Mouse (Mus musculus) kidney, embryonic 14.5 days (tissue): Measurements from ENCODE around the gene Morc3. TPM values are rescaled to one million over a fixed set of nuclear protein-coding genes. Genes with fewer than 3 reads are reported as not detected.

Experiments
- ATAC-seq: fragments of 200-750 bp; cut with Nextera tagmentation; 2 replicates; pipeline ENCODE4 v1.8.0; 2017; ENCODE audit warnings: moderate number of reproducible peaks, mild to moderate bottlenecking, moderate TSS enrichment, moderate library complexity; ENCODE audit not compliant: low FRiP score, low TSS enrichment
- H3K27ac ChIP-seq: fragments of 300-500 bp; sonication (generic); 2 replicates; pipeline ENCODE4 v1.5.1; 2014; ENCODE audit warnings: low read depth, mild to moderate bottlenecking, low read length, moderate library complexity, mixed read lengths
- H3K27me3 ChIP-seq: fragments of 300-500 bp; sonication (generic); 2 replicates; pipeline ENCODE4 v1.6.1; 2014; ENCODE audit warnings: mild to moderate bottlenecking, low read length; ENCODE audit not compliant: control insufficient read depth, insufficient read depth
- H3K36me3 ChIP-seq: fragments of 300-500 bp; sonication (generic); 2 replicates; pipeline ENCODE4 v1.6.1; 2014; ENCODE audit warnings: low read length, mixed read lengths; ENCODE audit not compliant: control insufficient read depth, insufficient read depth
- H3K4me1 ChIP-seq: fragments of 300-500 bp; sonication (generic); 2 replicates; pipeline ENCODE4 v1.6.1; 2014; ENCODE audit warnings: low read length, mixed read lengths; ENCODE audit not compliant: control insufficient read depth, insufficient read depth
- H3K4me2 ChIP-seq: fragments of 300-500 bp; sonication (generic); replicated peaks from 2 replicates; pipeline ENCODE4 v1.6.1; 2014; ENCODE audit warnings: low read depth, mild to moderate bottlenecking, low read length
- H3K4me3 ChIP-seq: fragments of 300-500 bp; sonication (generic); 2 replicates; pipeline ENCODE4 v1.5.1; 2014; ENCODE audit warnings: mild to moderate bottlenecking, low read length
- H3K9ac ChIP-seq: fragments of 300-500 bp; sonication (generic); 2 replicates; pipeline ENCODE4 v1.6.1; 2014; ENCODE audit warnings: low read depth, mild to moderate bottlenecking, low read length, moderate library complexity
- H3K9me3 ChIP-seq: fragments of 300-500 bp; sonication (generic); 2 replicates; pipeline ENCODE4 v1.6.1; 2016; ENCODE audit warnings: low read length; ENCODE audit not compliant: control insufficient read depth
- WGBS: fragments of 180-500 bp; shearing (Covaris S2); extraction: QIAGEN DNeasy Blood & Tissue Kit; methylation state at CpG from one replicate; pipeline ENCODE4 v1.1.7; 2014; 5-methylcytosine and 5-hydroxymethylcytosine counted together
- polyA plus RNA-seq: library from polyadenylated mRNA; unstranded; fragments of >200 nt; fragmentation: Nextera tagmentation; extraction: Ambion mirVana; gene quantifications from 2 replicates; pipeline ENCODE4 v1.2.1, GENCODE M21; 2014

Morc3 gene
- polyA plus RNA-seq, 1 experiment from 2014 or later = 42.7 TPM

DNA sequence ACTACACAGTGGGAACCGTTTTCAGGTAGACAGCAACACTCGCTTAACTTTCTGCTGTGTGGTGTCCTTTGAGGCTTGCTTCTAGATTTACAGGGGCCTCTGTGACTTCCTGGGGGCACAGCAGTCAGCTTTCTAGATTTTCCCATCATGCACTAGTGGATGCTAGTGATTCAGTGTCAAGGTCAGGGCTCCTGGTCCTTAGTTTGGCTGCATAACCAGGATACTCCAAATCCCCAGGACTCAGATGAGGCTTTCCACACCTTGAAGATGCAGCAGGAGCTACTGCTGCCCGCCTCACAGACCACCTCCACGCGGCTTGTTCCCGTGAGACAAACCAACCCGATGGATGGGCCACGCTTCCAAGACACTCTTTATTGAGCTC, 86.7 kb downstream of the Morc3 start:
- no peak overlapping the region for H3K9ac ChIP-seq
- WGBS = 71% methylated on average over 8 of the region's 8 CpGs
- no peaks in the 10 kb centered on the region for H3K36me3 ChIP-seq
- H3K4me1 ChIP-seq = no peaks in the 10 kb centered on the region
- H3K4me2 ChIP-seq = no peak overlapping the region
- no peaks in the 10 kb centered on the region for H3K9me3 ChIP-seq
- no peaks in the 10 kb centered on the region for H3K27me3 ChIP-seq
- ATAC-seq = no peak
- no peak overlapping the region for H3K4me3 ChIP-seq
- H3K27ac ChIP-seq = no peak overlapping the region

- WGBS = 79% methylated on average over 20 of the region's 20 CpGs
- H3K27ac ChIP-seq = no peak overlapping the region
- H3K36me3 ChIP-seq = no peaks in the 10 kb centered on the region
- H3K27me3 ChIP-seq = no peaks in the 10 kb centered on the region
- H3K9me3 ChIP-seq = no peaks in the 10 kb centered on the region
- H3K4me3 ChIP-seq = no peak overlapping the region
- H3K4me2 ChIP-seq = no peak overlapping the region
- no peak overlapping the region for H3K9ac ChIP-seq
- no peak for ATAC-seq
- H3K4me1 ChIP-seq = no peaks in the 10 kb centered on the region
Measured at GRCm38 (mm10) chr16:93919189-93919588, 87.3 kb downstream of the Morc3 start.

DNA sequence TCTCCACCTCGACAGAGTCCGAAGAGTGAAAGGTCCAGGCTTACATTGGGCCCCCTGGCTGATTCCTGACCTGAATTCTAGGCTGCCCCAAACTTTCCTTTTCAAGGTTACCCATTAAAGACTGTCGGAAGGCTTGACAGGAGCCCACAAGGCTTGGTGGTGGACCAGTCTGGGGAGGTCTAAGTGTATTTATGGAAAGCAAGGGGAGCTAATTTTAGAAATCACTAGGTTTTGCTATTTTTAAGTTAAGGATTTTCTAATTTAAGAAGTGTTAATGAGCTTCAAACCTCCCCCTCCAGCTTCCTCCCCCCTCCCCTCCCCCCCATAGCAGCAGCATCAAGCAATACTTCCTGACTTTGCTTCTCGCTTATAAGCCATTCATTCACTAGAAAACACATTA, 88.8 kb downstream of the Morc3 start:
- 71% methylated on average over 4 of the region's 4 CpGs for WGBS
- Histone ChIP-seq H3K27me3 (no peaks in the 10 kb centered on the region), H3K27ac (no peak overlapping the region), H3K4me1 (no peaks in the 10 kb centered on the region), H3K4me3 (no peak overlapping the region), H3K9me3 (no peaks in the 10 kb centered on the region), H3K4me2 (no peak overlapping the region), H3K36me3 (no peaks in the 10 kb centered on the region), H3K9ac (no peak overlapping the region)
- no peak for ATAC-seq

- H3K9me3 ChIP-seq = no peaks in the 10 kb centered on the region
- 76% methylated on average over 5 of the region's 5 CpGs for WGBS
- no peak overlapping the region for H3K9ac ChIP-seq
- H3K4me1 ChIP-seq = no peaks in the 10 kb centered on the region
- H3K27ac ChIP-seq = no peak overlapping the region
- no peaks in the 10 kb centered on the region for H3K36me3 ChIP-seq
- ATAC-seq = no peak
- no peaks in the 10 kb centered on the region for H3K27me3 ChIP-seq
- H3K4me2 ChIP-seq = no peak overlapping the region
- H3K4me3 ChIP-seq = no peak overlapping the region
Measured at GRCm38 (mm10) chr16:93922835-93923389, 91.0 kb downstream of the Morc3 start.

DNA sequence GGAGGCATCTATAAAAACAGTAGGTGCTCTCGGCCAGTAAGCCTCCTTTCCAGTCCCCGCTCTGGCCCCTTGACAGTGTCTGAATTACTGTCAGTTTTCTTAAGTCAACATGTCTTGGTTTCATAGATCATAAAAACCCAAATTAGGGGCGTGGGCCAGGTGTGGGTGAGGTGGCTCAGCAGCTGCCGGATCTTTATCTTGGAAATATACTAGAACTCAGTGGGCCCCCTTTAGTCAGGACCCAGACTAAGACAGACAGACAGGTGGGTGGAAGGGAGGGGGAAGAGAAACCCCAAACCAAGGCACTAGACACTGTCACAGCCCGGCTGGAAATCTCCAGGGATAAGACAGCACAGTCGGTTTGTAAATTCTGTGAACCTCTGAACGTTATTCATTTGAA, 91.9 kb downstream of the Morc3 start:
- Histone ChIP-seq H3K4me2 (no peak overlapping the region), H3K9me3 (no peaks in the 10 kb centered on the region), H3K4me3 (no peak overlapping the region), H3K4me1 (no peaks in the 10 kb centered on the region), H3K36me3 (no peaks in the 10 kb centered on the region), H3K9ac (no peak overlapping the region), H3K27ac (no peak overlapping the region), H3K27me3 (no peaks in the 10 kb centered on the region)
- 52% methylated on average over 7 of the region's 7 CpGs for WGBS
- ATAC-seq = no peak

Other genes with a start within 250 kb of the Morc3 start
- gene Setd4, start 228.1 kb upstream of the Morc3 start, polyA plus RNA-seq = 12.4 and 13.9 TPM in 2 replicates
- gene Cbr1, start 226.3 kb upstream of the Morc3 start, polyA plus RNA-seq = 96.0 and 104 TPM in 2 replicates
- gene Gm5678, start 204.0 kb upstream of the Morc3 start, polyA plus RNA-seq = not detected in 2 replicates
- 3.4 and 4.1 TPM in 2 replicates for gene Cbr3, start 148.9 kb upstream of the Morc3 start, polyA plus RNA-seq
- gene Dop1b, start 120.2 kb upstream of the Morc3 start, polyA plus RNA-seq = 21.4 and 21.6 TPM in 2 replicates
- 91.6 and 91.7 TPM in 2 replicates for gene Chaf1b, start 51.8 kb downstream of the Morc3 start, polyA plus RNA-seq
- gene Cldn14, start 176.7 kb downstream of the Morc3 start, polyA plus RNA-seq = not detected in 2 replicates